Mouse (Mus musculus): Measurements from ENCODE around the gene Ufl1.
"Not testable (repeated sequence)": the region's sequence is repeated elsewhere in the genome, so short reads cannot be mapped to it uniquely, and the experiment has no call there.

The Ufl1 gene

DNA sequence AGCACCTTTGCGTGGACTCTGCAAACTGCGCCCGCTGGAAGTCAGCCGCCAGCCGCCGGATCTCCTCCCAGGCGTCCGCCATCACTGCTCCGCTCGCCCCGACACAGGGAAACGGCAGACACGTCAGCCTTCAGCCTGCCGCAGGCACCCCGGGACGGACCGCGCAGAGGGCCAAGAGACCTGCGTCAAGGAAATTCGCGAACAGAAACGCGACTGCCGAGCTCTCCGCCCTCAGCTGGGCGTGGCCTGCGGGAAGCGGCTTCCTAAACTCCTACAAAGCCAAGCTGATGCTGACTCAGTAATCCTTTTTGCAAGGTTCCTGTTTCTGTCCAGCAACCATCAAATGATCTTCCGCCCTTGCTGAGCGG is at the start of gene Ufl1:
TSS of gene Ufl1 (minus strand) at position 151 of the 368 bp plus-strand sequence.
- peak; percentile 81 to 89 for DNase-seq (ENCODE audit: low read depth in 2 of 2, low spot score in 2 of 2)

DNA sequence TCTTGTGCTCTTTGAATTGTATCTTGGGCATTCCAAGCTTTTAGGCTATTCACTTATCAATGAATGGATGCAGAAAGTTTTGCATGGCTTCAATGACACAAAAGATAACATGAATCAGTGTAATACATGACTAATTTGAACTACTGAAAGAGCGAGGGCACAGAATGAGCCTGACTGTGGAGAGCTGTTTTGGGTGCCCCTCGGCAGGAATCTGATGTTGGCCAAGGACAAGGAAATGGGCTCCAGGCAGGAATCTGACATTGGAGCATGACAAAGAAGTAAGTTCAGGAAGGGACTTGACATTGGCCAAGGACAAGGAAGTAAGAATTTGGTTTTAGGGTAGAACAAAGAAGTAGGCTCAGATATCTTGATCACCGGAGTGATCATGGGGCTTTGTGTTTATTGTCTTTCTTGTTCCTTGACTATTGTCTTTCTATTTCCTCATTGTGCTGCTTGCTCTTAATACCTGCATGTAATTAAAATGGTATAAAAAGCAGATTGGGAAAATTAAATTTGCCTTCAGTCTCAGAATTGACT is 44.1 kb upstream of the Ufl1 start:
- DNase-seq (ENCODE audit: low read depth in 2 of 2, low spot score in 2 of 2), result no peak

- no peak for DNase-seq (ENCODE audit: low read depth in 2 of 2, low spot score in 2 of 2)
These were observed 41.1 kb upstream of the Ufl1 start for GRCm38 (mm10) chr4:25322631-25323178.

DNA sequence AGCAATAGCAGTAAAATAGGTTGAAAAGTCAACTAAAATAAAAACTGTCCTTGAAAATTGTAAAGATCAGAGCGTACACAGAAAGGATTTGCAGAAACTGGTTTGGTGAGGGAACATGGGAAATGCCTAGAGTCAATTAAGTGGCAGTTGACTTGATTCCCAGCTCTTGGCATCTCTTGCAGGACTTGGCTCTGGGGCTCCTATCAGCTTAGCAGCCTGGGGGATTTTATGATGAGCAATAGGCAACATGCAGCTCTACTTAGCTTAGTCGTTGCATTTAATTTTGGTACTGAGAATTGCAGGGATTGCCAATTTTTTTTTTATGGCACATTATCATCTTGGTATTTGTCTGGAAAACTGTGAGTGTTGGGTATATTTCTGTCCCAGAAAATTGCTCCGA is 32.1 kb upstream of the Ufl1 start:
- no peak for DNase-seq (ENCODE audit: low read depth in 2 of 2, low spot score in 2 of 2)

DNA sequence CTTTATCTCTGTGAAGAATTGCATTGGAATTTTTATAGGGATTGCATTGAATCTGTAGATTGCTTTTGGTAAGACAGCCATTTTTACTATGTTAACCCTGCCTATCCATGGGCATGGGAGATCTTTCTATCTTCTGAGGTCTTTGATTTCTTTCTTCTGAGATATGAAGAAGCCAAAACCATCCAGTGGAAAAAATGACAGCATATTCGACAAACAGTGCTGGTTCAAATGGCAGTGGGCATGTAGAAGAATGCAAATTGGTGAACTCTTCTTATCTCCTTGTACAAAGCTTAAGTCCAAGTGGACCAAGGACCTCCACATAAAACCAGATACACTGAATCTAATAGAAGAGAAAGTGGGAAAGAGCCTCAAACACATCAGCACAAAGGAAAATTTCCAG is 3.4 kb upstream of the Ufl1 start:
- not testable (repeated sequence) for DNase-seq (ENCODE audit: low read depth in 2 of 2, low spot score in 2 of 2)

GRCm38 (mm10) chr4:25280938-25281670 is 517 bp downstream of the Ufl1 start:
- DNase-seq (ENCODE audit: low read depth in 2 of 2, low spot score in 2 of 2), result no peak

DNA sequence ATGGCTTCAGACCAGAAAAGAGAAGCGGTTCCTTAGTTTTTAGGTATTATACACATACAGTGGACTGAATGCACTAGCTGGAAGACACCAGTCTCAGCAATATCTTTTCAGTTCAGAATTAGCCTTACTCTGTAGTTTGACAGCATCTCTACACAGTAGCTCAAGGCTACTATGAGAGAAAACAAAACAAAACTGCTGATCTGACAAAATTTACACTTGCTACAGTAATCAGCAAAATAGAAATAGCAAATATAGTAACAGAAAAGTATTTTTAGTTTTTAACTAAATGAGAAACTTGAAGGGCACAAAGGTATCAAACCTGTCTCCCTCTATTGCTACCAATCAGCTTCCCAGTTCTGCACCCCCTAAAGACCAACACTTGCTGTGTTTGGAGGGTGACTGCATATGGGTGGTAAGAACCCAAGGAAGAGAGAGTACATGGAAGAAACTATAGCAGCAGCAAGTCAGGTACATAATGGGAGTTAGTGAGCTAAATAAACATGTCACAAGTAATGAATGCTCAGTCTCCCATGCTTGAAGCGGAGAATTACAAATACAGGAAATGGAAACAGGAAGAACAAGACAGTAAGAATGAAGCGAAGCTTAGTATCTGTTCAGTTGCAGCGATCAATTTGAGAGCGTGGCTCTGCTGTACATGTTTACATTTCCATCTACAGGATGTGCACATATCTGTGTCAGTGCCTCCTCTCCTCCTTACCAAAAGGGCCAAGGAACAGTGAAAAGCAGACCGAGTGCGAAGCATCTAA is 8.6 kb downstream of the Ufl1 start:
- DNase-seq (ENCODE audit: low read depth in 2 of 2, low spot score in 2 of 2), result no peak

DNA sequence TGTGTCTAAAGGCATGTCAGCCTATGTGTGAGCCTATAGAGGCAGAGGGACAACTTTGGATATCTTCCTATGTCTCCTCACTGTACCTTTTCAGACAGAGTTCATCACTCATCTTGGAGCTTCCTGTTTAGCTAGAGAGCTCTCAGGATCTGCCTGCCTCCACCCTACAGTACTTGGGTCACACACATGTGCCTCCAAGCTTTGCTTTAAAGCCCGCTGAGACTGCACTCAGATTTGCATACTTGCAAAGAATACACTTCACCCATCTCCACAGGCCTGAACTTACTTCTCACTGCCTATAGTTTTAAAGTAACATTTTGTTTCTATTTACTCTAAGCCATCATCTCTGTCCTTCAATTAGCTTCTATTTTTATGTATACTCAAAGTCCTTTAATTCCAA is 9.7 kb downstream of the Ufl1 start:
- no peak for DNase-seq (ENCODE audit: low read depth in 2 of 2, low spot score in 2 of 2)

GRCm38 (mm10) chr4:25267144-25267543 is 14.5 kb downstream of the Ufl1 start:
- DNase-seq (ENCODE audit: low read depth in 2 of 2, low spot score in 2 of 2), result no peak

GRCm38 (mm10) chr4:25257822-25258398 is 23.7 kb downstream of the Ufl1 start:
- no peak for DNase-seq (ENCODE audit: low read depth in 2 of 2, low spot score in 2 of 2)

- DNase-seq (ENCODE audit: low read depth in 2 of 2, low spot score in 2 of 2), result no peak
These were observed 38.8 kb downstream of the Ufl1 start, which contains the start of gene Fhl5 for GRCm38 (mm10) chr4:25242776-25243175. Gene Fhl5 (minus strand): TSS chr4:25242876.

DNA sequence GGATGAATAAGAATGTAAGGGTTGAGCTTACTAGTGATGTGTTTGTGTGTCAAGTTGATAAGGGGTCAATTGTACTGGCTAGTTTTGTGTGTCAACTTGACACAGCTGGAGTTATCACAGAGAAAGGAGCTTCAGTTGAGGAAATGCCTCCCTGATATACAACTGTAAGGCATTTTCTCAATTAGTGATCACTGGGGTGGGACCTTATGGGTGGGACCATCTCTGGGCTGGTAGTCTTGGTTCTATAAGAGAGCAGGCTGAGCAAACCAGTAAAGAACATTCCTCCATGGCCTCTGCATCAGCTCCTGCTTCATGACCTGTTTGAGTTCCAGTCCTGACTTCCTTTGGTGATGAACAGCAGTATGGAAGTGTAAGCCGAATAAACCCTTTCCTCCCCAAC is 46.0 kb downstream of the Ufl1 start:
- DNase-seq (ENCODE audit: low read depth in 2 of 2, low spot score in 2 of 2), result not testable (repeated sequence)

GRCm38 (mm10) chr4:25233767-25234166 is 47.9 kb downstream of the Ufl1 start:
- not testable (repeated sequence) for DNase-seq (ENCODE audit: low read depth in 2 of 2, low spot score in 2 of 2)

- no peak for DNase-seq (ENCODE audit: low read depth in 2 of 2, low spot score in 2 of 2)
These were observed 49.1 kb downstream of the Ufl1 start for GRCm38 (mm10) chr4:25232546-25232945.

- no peak for DNase-seq (ENCODE audit: low read depth in 2 of 2, low spot score in 2 of 2)
These were observed 54.1 kb downstream of the Ufl1 start for GRCm38 (mm10) chr4:25227527-25227926.

GRCm38 (mm10) chr4:25221927-25222326 is 59.7 kb downstream of the Ufl1 start:
- DNase-seq (ENCODE audit: low read depth in 2 of 2, low spot score in 2 of 2), result no peak

GRCm38 (mm10) chr4:25213451-25213850 is 68.2 kb downstream of the Ufl1 start:
- no peak for DNase-seq (ENCODE audit: low read depth in 2 of 2, low spot score in 2 of 2)

DNA sequence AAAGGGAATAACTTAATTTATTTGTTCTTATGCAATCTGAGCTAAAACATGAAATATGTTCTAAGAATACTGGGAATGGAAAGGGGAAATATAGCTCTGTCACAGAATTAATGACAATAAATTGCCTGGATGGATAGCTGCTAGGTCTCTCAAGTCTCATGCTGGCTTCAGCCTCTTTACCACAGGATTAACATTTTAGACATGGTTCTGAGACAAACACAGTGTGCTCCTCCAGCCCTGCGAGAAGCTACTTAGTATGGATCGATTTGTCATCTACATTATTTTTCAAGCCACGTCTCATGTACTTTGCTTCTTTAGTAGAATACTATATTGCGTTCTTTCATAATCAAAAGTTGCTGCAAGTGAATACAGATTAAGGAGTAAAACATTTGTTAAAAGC is 75.5 kb downstream of the Ufl1 start:
- no peak for DNase-seq (ENCODE audit: low read depth in 2 of 2, low spot score in 2 of 2)
